Mouse (Mus musculus): ENCODE measurements around the gene Kctd4. TPM values are rescaled to one million over a fixed set of nuclear protein-coding genes. Genes with fewer than 3 reads are reported as not detected.

The Kctd4 gene
- total RNA-seq, 1 experiment from 2014 or later = not detected

DNA sequence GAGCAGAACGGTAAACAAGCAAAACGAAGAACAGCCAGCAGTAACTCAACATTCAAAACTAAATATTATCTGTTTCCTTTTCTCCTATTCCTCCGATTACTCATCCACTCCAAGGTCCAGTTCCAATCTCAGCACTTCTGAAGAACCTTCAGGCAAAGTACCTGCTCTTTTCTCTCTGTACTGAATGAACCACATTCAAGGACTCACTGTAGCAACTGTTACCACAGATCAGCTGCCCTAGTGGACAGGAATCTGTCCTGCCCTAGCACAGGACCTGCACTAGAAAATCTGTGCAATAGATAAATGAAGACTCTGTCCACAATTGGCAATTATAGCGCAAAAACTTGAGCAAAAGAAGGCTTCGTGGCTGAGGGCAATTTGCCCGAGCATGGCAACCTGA, 36.1 kb downstream of the Kctd4 start:
- DNase-seq = no peak

DNA sequence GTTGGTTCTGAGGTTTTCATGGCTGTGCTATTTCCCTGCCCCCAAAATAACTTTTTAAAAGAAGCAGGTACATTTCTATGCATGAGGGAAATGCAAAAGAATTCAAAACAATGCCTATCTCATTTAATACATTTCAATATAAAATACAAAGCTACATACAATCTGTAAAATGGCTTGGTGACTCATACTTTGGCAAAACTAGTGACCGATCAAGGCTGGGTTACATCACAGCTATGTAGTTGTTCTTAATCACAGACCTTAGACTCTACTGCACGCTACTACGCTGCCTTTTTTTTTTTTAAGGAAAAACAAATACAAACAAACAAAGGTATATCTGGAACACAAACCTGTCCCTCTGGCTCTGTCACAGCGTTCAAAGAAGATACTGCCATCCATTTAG, 37.6 kb downstream of the Kctd4 start:
- DNase-seq = no peak

DNA sequence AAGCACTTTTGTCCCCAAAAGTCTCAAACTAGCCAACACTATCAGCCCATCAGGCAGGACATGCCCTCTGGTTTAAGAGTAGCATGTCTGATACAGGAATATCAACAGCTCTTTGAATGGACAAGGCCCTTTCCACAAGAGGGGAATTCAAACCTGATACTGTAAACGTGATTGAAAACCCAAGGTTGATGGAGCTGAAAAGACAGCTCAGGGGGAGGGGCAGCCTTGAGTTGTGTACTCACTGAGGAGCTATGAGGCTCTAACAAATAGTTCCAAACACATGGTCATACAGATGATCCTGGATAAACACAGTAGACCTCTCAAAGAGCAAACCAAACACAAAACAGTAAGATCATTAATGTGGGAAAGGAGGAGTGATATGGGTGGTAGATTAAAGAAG, 43.3 kb downstream of the Kctd4 start:
- peak; percentile 31 for DNase-seq

DNA sequence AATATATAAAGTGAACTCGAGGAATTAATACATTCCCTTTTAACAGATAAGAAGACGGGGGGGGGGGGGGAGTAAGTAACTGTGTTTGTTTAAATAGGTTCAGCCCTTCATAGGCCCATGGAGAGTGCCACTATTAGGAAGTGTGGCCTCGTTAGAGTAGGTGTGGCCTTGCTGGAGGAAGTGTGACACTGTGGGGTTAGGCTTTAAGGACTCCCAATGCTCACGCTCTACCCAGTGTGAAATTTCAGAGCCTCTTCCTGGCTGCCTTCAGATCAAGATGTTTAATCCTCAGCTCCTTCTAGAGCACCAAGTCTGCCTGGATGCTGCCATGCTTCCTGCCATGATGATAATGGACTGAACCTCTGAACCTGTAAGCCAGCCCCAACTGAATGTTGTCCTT, 47.0 kb downstream of the Kctd4 start:
- no peak for DNase-seq

DNA sequence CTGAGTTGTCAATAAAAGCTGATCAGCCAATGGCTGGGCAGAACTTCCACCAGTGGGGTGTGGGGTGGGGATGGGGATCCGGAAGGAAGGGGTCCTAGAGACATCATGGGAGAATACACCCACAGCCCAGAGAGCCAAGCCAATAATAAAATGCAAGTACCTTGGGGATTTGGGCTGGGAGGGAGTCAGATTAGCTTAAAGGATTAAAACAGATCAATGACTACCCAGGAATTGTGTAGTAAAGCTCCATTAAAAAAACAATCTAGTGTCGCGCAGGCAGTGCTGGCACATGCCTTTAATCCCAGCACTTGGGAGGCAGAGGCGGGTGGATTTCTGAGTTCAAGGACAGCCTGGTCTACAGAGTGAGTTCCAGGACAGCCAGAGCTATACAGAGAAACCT, 50.2 kb downstream of the Kctd4 start:
- no peak for DNase-seq

DNA sequence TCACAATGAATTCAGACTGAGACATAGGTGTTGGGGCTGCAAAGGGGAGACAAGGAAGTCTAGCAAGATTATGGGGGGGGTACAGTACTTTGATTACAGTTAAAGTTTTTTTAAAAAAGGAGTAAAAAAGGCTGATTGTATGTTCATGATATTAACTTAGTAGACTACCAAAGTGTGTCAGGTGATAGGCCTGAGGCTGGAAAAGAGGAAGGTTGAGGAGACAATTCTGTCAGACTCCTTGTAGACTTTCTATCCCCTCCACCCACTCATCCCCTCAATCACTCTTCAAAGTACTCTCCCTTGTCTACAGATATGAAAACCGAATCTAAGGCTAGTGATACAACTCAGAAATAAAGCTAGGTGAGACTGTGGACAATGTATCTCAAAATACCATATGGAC, 53.4 kb downstream of the Kctd4 start:
- DNase-seq = no peak

DNA sequence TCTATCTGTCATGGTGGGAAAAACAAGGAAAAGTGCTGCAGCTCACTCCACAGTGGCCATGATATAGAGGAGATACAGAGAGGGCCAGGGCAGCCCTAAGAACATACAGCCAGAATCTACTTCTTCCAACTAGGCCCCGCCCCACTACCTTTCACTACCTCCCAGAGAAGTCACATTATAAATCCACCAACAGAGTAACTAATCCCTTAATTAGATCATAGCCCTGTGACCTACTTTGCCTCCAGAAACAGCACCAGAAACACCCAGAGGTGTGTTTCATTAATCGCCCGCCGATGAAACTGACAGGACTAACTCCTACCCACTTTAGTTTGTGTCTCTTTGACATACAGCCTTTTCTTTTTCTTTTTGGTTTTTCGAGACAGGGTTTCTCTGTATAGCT, 54.4 kb downstream of the Kctd4 start:
- DNase-seq = no peak

DNA sequence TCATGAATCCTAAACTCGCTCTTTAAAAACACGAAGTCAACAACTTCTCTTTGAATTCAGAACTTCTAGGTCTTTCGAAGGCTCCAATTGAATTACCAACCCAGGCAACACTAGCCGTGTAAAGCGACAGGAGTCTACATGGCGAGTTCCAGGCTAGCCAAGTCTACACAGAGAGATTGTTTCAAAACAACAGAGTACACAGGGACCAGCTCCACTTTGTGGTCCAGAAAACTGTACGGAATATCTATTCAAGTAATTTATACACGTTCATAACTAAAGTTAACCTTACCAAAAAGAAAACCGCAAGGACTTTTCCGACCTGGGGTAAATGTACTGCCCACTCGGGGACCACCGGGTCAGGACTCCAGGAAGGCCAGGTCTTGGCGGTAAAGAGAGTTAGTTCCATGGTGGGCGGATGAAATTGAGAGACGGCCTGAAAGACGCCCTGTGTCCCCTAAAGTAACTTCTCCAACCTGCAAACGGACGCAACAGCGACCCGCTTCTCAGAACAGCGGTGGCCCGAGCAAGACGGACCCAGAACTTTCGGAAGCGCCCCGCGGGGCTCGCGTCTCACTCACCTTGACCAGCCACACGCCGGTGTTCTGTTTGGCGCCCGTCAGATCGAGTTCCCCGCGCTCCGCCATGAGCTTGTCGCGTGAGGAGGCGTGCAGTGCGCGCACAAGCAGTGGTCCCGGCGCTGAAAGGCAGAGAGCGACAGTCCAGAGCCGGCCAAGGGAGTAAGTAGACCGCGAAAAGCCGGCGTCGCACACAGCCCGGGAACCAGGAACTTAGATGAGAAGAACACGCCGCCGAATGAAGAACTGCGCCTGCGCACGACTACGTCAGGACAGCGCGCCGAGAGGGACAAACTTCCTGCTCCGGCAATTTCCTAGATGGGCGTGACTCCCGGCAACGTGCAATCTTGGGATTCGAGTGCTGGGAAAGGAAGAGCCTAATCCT, 55.6 kb downstream of the Kctd4 start, which contains the start of gene Gtf2f2:
Gene Gtf2f2, minus strand, starts transcription at position 764 of the 960 bp plus-strand sequence.
- peak; percentile 96 for DNase-seq

DNA sequence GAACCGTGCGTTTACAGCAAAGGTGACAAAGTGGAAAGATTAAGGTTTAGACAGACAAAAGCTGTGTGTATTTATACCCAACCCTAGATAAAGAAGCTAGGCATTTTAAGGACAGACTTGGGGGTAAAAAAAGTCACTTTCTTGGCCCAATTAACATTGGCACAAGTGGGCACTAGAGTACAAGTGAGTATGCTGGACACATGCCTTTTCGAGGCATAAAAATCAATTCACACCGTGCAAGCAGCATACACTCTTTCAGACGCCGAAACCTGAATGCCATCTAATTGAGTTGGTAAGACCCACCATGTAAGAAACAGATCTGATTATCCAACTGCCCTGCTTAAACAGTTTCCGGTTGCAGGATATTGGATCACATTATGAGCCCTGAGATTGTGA, 56.3 kb downstream of the Kctd4 start:
- no peak for DNase-seq

DNA sequence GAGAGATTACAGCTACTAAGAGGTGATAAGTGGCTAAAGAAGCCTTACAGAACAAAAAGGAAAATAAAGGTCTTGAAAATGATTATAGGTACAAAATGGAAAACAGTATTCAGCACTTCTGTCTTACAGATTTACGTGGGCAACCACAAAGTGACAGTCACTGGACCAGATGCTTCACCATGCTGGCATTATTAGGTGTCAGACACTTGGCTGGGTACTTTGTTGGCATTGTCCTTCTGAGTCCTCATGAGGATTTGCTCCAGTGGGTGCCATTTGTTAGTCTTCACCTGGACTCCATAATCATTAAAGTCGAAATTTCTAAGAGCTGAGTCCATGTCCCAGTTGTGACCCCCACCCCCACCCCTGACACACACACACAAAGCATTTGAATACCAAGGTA, 59.5 kb downstream of the Kctd4 start:
- no peak for DNase-seq

Other genes starting within 250 kb of the Kctd4 start
- 22.2 and 24.9 TPM in 2 replicates for gene Cog3, start 200.5 kb upstream of the Kctd4 start, total RNA-seq (2021)
- gene Slc25a30, start 168.0 kb upstream of the Kctd4 start, total RNA-seq (2021) = 71.2 and 102 TPM in 2 replicates
- 2,745 and 3,054 TPM in 2 replicates for gene Tpt1, start 109.9 kb upstream of the Kctd4 start, total RNA-seq (2021)
- gene Gtf2f2, start 55.9 kb downstream of the Kctd4 start, total RNA-seq (2021) = 24.1 and 25.5 TPM in 2 replicates
- gene Gpalpp1, start 155.8 kb downstream of the Kctd4 start, total RNA-seq (2021) = 17.7 and 19.4 TPM in 2 replicates
- 7.7 and 8.0 TPM in 2 replicates for gene Nufip1, start 155.9 kb downstream of the Kctd4 start, total RNA-seq (2021)